Mouse (Mus musculus) CD4-positive, CD25-positive, alpha-beta regulatory T cell, adult 4 months (primary cell): ENCODE data around the gene Syndig1. TPM values are rescaled to one million over a fixed set of nuclear protein-coding genes. Genes with fewer than 3 reads are reported as not detected.

ENCODE experiments used
- ATAC-seq: one replicate; pipeline ENCODE4 v1.8.0; 2017
- polyA plus RNA-seq, 2 experiments: library from polyadenylated mRNA; unstranded; fragments of 100-300 nt; shearing (Covaris generic); gene quantifications; one replicate each; pipeline ENCODE4 v1.2.1; 2017

The Syndig1 gene
- polyA plus RNA-seq, 2 experiments from 2014 or later, result not detected

DNA sequence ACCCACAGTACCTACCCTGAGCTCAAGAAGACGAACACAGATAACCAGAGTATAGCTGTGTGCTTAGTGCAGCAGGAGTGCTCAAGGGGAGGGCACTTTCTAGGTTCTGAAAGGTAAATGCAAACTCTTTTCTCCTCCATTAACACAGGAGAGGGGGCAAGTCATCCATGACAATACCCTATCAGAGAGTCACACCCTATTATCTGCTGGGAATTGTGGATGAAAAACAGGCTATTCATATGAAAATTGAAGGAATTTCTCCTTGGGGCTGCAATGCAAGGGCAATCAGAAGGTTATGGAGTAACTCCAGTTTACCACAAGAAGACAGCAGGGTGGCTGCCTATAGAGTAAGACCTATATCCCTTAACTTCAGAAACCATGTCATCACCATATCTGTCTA lies 154.1 kb downstream of the Syndig1 start:
- ATAC-seq, result no peak

DNA sequence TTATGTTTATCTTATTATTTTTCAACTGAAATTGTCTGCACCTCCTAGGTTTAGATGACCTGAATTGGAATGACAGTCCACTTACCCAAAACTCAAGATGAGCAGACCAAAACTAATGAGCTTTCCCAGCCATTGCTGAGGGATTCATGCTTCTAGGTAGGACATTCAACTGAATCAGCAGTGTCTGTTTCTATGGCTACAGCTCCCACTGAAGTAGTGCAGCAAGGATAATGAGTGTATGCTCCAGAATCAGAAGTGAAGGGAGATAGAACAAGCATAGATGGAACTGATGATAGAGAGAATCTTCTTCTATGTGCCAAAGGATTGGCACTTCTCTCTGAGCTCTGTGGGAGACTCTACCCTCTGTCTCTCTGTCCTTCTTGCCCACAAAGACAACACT lies 158.6 kb downstream of the Syndig1 start:
- ATAC-seq, result no peak

DNA sequence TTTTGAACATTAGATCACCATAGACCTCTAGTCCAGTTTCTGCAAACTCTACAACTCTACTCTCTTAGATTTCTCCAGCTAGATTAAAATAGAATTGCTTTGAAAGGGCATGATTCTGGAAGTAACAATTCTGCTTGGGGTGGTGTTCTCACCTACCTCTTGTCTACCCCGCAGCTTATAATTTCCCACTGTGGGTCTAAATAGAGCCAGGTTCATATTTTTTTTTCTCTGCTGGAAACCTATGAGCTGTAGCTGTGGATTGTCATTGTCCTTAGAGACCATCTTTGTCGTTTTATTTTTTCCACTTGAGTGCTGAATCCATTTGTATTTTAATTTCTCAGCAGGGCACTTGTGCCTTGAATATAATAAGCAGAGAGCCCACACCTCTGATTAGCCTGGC lies 162.5 kb downstream of the Syndig1 start:
- no peak for ATAC-seq

DNA sequence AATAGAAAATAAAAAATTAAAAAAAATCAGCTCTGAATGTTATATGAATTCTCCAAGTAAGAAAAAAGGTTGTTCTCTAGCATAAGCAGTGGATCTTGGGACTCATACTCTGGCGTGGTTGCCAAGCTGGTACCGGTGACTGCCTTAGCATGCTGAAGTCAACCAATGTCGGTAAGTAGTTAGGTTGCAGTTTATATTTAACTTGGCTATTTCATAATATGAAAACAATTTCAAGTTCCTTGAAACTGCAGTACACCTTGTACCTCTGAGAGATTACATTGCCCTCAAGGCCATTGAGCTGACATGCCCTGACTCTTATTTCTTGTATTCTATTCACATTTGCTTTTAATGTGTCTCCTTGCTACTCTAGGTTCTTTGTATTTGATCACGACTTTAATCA lies 163.9 kb downstream of the Syndig1 start:
- ATAC-seq, result no peak

DNA sequence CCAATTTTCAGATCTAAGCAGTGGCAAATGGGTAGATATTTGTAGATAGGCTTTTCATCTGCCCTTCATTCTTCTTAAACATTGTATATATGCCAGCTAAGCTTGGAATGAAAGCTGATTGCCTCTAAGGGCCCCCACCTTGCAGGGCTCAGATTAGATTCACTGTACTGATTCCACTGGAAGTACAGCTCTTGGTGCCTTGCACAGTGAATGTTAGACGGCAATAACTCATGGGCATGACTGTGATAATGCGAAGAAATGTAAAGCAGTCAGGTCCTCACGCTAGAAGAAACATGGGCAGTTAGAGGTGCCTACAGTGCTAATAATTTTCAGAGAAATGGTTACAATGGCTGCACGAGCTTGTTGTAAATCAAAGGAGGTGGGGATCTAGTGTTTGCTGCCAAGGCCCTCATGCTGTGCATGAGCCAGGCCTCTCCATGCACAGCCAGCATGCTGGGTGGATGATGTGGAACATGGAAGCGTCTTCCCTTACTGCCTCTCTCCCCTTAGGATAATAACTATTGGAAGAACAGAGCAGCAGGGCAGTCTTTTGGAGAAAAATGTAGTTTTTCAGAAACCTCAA lies 167.5 kb downstream of the Syndig1 start:
- no peak for ATAC-seq

DNA sequence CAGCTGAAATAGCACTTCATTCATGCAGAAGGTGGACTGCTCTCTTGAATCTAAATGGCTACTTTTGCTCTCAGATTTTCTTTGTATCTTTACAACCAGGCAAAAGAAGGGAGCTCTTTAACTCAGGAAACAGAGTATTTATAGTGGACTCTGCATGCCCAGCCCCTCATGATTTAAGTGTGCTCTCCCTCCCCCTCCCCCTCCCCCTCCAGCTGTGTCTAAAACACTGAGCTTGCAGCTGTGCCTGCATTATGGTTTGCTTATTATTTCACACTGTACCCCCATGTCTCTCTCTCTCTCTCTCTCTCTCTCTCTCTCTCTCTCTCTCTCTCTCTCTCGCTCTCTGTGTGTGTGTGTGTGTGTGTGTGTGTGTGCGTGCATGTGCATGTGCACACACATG lies 168.6 kb downstream of the Syndig1 start:
- ATAC-seq, result no peak

DNA sequence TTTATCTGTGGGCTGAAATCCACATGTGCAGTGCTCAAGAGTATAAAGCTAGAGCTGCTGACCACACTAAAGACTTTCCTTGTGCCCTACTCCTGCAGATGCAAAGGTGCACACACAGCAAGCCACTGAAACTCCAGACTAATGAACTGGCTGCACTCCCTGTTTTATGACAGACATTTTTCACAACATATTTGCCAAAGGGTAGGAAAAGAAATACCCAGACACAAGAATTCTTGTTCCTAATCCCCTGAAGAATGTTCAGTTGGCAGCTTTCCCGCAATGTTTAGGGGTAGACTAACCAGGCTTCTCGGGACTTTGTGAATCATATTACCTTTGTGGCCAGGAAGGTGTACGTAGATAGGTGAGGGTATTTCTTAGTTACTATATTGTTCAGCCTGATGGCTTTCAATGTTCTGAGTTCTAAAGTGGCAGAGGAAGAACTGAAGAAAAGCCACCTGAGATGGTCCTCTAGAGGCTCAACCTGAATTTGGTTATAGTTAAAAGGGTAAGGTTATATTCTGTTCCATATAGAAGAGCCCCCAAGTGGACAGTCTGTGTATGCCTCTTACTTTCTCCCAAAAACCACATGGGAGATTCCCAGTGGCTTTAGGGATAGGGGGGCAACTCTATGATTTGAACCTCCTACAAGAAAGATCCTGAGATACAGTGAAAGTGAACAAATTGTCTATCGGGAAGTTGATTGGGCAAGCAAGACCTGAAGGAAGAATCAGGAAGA lies 169.5 kb downstream of the Syndig1 start:
- no peak for ATAC-seq

DNA sequence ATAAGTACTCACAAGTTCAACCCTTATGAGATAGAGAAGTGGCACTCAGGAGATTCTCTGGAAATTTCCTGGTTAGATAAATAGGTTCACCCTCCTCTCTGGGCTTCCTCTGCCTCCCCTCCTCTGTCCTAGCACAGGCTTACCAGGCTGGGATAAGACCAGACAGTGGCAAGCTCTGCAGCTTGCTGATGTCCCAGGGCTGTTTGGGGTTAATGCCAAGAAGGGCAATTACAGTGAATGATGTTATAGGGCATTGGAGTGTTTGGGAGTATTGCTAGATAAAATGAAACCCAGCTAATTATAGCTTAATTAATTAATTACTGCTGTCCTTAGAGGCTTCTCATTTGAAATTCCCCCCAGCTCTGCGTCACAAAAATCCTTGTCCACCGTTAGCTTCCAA lies 171.6 kb downstream of the Syndig1 start:
- no peak for ATAC-seq

DNA sequence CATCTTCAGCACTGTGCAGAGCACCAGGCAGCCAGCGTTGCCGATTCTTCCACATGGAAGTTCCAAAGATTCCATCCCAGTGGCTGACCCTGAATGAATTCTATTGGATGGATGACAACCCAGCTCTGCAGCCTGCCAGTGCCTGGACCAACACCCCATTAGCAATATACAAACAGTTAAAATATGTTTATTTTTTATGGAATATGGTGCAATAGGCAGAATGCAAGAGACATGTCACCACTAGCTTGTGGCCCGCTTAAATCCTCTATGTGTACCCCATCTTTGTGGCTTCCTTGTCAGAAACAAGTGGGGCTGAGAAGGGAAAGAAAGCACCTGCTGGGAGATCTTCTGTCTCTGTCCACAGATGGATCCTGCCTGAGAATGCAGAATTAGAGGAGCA lies 174.5 kb downstream of the Syndig1 start:
- ATAC-seq, result no peak

DNA sequence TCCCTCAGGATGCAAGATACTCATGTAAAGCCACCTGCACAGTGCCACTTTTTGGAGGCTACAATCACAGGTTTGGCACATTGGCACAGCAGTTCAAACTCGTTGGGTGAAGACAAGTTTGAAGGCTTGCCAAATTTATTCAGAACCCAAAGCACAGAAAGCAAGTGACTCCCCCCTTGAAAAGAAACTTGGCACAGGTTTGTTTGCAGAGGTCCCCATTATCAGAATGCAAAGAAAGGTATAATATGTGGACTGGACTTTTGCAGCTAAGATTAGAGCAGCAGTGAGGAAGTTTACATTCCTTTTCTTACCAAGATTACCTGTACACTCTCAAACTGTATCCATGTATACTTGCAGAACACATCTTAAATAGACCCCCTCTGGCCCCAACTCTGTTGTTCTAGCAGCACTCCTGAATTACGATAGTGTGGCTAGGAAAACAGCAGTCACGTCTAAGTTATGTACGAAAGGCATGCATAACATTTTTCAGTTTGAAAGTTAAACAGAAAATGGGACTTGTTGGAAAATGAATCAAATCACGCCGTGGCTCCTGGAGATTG lies 183.9 kb downstream of the Syndig1 start:
- ATAC-seq, result no peak

DNA sequence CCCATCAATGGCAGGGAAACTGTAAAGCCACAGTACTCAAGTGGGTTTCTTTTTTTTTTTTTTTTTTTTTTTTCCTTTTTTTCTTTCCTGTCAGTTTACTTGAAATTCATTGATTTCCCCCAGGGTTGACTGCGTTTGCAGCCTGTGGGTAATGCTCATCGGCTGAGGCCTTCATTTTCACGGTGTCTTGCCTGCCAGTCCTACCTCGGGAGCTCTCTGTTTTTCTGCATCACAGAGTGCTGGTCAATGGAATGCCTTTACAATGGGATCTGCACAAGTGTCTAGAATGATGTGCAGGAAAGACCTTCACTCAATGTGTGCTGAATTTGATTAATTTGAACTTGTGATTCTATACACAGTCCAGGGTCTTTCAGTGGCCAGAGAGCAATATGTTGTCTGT lies 184.8 kb downstream of the Syndig1 start:
- ATAC-seq, result no peak

DNA sequence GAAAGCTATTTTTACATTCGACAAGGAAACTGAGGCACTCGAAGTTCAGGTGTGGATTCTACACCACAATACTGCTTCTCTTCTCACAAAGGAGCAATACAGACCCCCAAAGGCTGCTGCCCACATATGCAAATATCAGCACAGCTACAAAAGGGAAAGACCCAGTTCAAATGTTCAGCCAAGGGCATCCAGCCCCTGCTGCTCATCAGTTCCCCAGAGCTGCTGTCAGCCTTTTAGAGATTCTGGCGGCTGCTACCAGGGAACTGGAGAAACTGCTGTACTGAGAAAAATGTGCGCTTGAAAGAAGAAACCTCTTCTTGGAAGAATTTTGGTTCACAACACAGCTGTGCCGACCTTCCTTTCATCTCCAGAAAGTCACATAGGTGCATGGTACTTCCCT lies 187.3 kb downstream of the Syndig1 start:
- no peak for ATAC-seq

DNA sequence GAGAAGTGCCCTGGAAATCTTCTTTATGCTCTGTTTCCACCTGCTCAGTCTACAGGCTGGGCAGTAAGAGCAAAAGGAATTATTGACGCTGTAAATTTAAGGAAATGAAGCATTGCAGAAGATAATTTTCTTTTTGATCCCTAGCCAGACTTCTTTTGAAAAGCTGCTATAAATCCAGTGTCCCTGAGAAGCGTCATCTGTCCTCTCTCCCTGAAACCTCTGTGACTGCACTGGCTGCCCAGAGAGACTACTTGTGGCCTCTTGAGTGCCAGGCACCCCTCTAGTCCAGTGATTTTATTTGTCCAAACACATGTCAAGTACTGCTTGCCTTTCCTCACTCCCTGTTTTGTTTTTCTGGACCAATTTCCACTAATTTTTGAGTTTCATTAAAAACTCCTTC lies 191.7 kb downstream of the Syndig1 start:
- no peak for ATAC-seq

DNA sequence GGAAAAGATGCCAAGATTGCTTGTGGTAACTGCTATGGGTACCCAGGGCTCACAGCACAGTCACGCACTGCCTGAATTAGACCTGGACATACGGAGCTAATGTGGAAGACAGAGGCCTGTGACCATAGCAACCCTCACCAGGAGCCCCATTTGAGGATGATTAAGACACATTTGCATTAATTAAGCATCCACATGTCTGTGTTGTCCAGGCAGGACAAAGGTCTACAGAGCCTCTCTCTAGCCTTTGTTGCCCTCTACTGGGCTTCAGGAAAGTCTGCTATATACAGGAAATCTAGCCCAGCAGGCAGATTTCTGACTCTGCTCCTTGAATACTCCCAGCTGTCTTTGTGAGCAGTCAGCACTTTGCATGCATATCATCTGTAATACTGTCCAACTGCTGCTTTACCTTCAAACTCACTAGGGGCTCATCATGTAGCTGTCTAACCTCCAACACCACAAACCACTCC lies 194.9 kb downstream of the Syndig1 start:
- ATAC-seq, result no peak

DNA sequence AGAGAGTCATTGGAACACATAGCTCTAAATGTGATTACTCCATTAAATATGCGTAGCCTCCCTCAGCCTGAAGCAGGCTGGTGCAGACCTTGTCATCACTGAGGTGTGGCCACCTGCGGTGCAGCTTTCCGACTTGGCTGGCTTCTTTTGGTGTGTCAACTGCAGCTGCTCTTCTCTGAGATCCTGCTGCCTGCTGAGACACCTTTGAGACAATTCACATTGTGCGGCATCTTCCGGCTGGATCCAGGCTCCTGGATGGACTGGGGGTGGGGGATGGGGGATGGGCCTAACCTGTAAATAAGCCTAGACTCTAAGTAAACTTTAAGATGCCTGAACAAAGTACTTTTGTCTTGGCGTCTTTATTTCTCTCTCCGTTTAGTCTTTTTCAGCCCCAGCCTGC lies 214.5 kb downstream of the Syndig1 start:
- ATAC-seq, result no peak

Other genes with a start within 250 kb of the Syndig1 start
- not detected for gene C530025M09Rik, start 2.0 kb downstream of the Syndig1 start, polyA plus RNA-seq